Comparison of ENCODE assay signal across 8 mouse cellular contexts in genomic region chr2:84737451-84737925, GRCm38 (mm10). TPM values are rescaled to one million over a fixed set of nuclear protein-coding genes. Genes with fewer than 3 reads are reported as not detected.
DNase-seq lines count a peak whose midpoint lies in the region; ATAC-seq lines count a peak whose summit lies in the region.

No protein-coding gene starts in this region.

- H3K4me2 ChIP-seq in heart, embryonic 13.5 days, result peak overlapping the region; percentile 68
- H3K4me2 ChIP-seq in hindbrain, embryonic 13.5 days, result peak overlapping the region; percentile 80

- peaks cover 96% of the 10 kb centered on the region for H3K4me1 ChIP-seq in heart, embryonic 13.5 days
- H3K4me1 ChIP-seq in hindbrain, embryonic 13.5 days (replicated peaks), result peaks cover 91% of the 10 kb centered on the region

- H3K9ac ChIP-seq in heart, embryonic 13.5 days, result peak overlapping the region; percentile 73
- peak overlapping the region; percentile 60 for H3K9ac ChIP-seq in hindbrain, embryonic 13.5 days

- H3K4me3 ChIP-seq in heart, embryonic 13.5 days, result peak overlapping the region; percentile 58
- H3K4me3 ChIP-seq in hindbrain, embryonic 13.5 days, result peak overlapping the region; percentile 55

- H3K9me3 ChIP-seq in heart, embryonic 13.5 days, result no peaks in the 10 kb centered on the region
- no peaks in the 10 kb centered on the region for H3K9me3 ChIP-seq in hindbrain, embryonic 13.5 days

- ATAC-seq in heart, embryonic 13.5 days (ENCODE audit: extremely low read depth, insufficient number of reproducible peaks, low FRiP score, low TSS enrichment), result no peak
- 0 out of 2 replicates have a peak, but pooled peaks have one; percentile 5 for ATAC-seq in common myeloid progenitor, adult 5-6 weeks (replicated peaks; ENCODE audit: low read depth, poor library complexity, severe bottlenecking)
- no peak for ATAC-seq in hindbrain, embryonic 13.5 days (ENCODE audit: low FRiP score)
- no peak for ATAC-seq in frontal cortex, adult (ENCODE audit: low TSS enrichment)

- H3K36me3 ChIP-seq in heart, embryonic 13.5 days, result peaks cover 20% of the 10 kb centered on the region
- 0 out of 2 replicates have a peak, but pooled peaks cover 4% of the 10 kb centered on the region for H3K36me3 ChIP-seq in hindbrain, embryonic 13.5 days

- peak overlapping the region; percentile 72 for H3K27ac ChIP-seq in heart, embryonic 13.5 days (replicated peaks)
- peak overlapping the region; percentile 58 for H3K27ac ChIP-seq in hindbrain, embryonic 13.5 days

- intact Hi-C loops in heart, postnatal 25 days (cut with DNase I), result no loop called here

- no peak for DNase-seq in heart, postnatal 25 days (ENCODE audit: low spot score)
- DNase-seq in lung, postnatal 4 days, result peak; percentile 36 to 44
- DNase-seq in left cerebral cortex, adult 9 months (ENCODE audit: low spot score in 2 of 2), result no peak
- DNase-seq in left cerebral cortex, adult 11 months (ENCODE audit: low spot score), result no peak

- 6% methylated on average over 8 of the region's 8 CpGs for WGBS in heart, embryonic 13.5 days
- WGBS in hindbrain, embryonic 13.5 days, result 6% methylated on average over 8 of the region's 8 CpGs

- peaks cover 11% of the 10 kb centered on the region for H3K27me3 ChIP-seq in heart, embryonic 13.5 days (replicated peaks)
- no peaks in the 10 kb centered on the region for H3K27me3 ChIP-seq in hindbrain, embryonic 13.5 days

RNA-seq across cellular contexts. Expression of gene Ypel4, which starts 3.6 kb away (rescaled TPM):
- polyA plus RNA-seq in heart, embryonic 13.5 days (2015; fragmentation: Nextera tagmentation; extraction: Ambion mirVana), result 7.3 and 8.4 TPM in 2 replicates
- total RNA-seq in heart, postnatal 25 days (2021), result 1 to 10 TPM in 1 of 2 experiments, under 1 TPM in 1; 0.94 to 1.1 TPM
- 0.27 and 1.5 TPM in 2 replicates for total RNA-seq in common myeloid progenitor, adult 5-6 weeks (2017)
- polyA plus RNA-seq in hindbrain, embryonic 13.5 days (2015; fragmentation: Nextera tagmentation; extraction: Ambion mirVana), result 22.2 and 25.4 TPM in 2 replicates

RNA-seq across cellular contexts. Expression of gene Gm19426, which starts 6.0 kb away (rescaled TPM):
- 5.7 and 6.5 TPM in 2 replicates for polyA plus RNA-seq in heart, embryonic 13.5 days (2015; fragmentation: Nextera tagmentation; extraction: Ambion mirVana)
- total RNA-seq in heart, postnatal 25 days (2021), result 1 to 10 TPM; 1.8 to 1.9 TPM
- total RNA-seq in common myeloid progenitor, adult 5-6 weeks (2017), result 2.8 TPM in 1 of 2 replicates, not detected in the other
- polyA plus RNA-seq in hindbrain, embryonic 13.5 days (2015; fragmentation: Nextera tagmentation; extraction: Ambion mirVana), result 5.2 and 7.0 TPM in 2 replicates

RNA-seq across cellular contexts. Expression of gene Clp1, which starts 10.3 kb away (rescaled TPM):
- 16.4 and 18.5 TPM in 2 replicates for polyA plus RNA-seq in heart, embryonic 13.5 days (2015; fragmentation: Nextera tagmentation; extraction: Ambion mirVana)
- total RNA-seq in heart, postnatal 25 days (2021), result 1 to 10 TPM; 4.9 TPM
- 32.5 and 33.7 TPM in 2 replicates for total RNA-seq in common myeloid progenitor, adult 5-6 weeks (2017)
- polyA plus RNA-seq in hindbrain, embryonic 13.5 days (2015; fragmentation: Nextera tagmentation; extraction: Ambion mirVana), result 26.7 and 28.6 TPM in 2 replicates

RNA-seq across cellular contexts. Expression of gene Zdhhc5, which starts 22.5 kb away (rescaled TPM):
- polyA plus RNA-seq in heart, embryonic 13.5 days (2015; fragmentation: Nextera tagmentation; extraction: Ambion mirVana), result 20.8 and 21.9 TPM in 2 replicates
- 10 to 100 TPM; 61.4 to 62.1 TPM for total RNA-seq in heart, postnatal 25 days (2021)
- total RNA-seq in common myeloid progenitor, adult 5-6 weeks (2017), result 28.9 and 37.0 TPM in 2 replicates
- polyA plus RNA-seq in hindbrain, embryonic 13.5 days (2015; fragmentation: Nextera tagmentation; extraction: Ambion mirVana), result 17.2 and 18.5 TPM in 2 replicates

RNA-seq across cellular contexts. Expression of gene Serping1, which starts 37.8 kb away (rescaled TPM):
- polyA plus RNA-seq in heart, embryonic 13.5 days (2015; fragmentation: Nextera tagmentation; extraction: Ambion mirVana), result 38.8 and 40.2 TPM in 2 replicates
- 10 to 100 TPM; 68.8 to 75.7 TPM for total RNA-seq in heart, postnatal 25 days (2021)
- not detected in 2 replicates for total RNA-seq in common myeloid progenitor, adult 5-6 weeks (2017)
- polyA plus RNA-seq in hindbrain, embryonic 13.5 days (2015; fragmentation: Nextera tagmentation; extraction: Ambion mirVana), result 34.6 and 39.4 TPM in 2 replicates

Comparison
In these comparisons a context has a peak if more than half of its experiments do, and no peak if none do; other contexts are left out.
1. DNase-seq: peak in lung, postnatal 4 days (2 of 2); none in heart, postnatal 25 days (single experiment), left cerebral cortex, adult 9 months (0 of 2) and left cerebral cortex, adult 11 months (single experiment).